ENCODE assay signal across 8 mouse cellular contexts in the genomic region with DNA sequence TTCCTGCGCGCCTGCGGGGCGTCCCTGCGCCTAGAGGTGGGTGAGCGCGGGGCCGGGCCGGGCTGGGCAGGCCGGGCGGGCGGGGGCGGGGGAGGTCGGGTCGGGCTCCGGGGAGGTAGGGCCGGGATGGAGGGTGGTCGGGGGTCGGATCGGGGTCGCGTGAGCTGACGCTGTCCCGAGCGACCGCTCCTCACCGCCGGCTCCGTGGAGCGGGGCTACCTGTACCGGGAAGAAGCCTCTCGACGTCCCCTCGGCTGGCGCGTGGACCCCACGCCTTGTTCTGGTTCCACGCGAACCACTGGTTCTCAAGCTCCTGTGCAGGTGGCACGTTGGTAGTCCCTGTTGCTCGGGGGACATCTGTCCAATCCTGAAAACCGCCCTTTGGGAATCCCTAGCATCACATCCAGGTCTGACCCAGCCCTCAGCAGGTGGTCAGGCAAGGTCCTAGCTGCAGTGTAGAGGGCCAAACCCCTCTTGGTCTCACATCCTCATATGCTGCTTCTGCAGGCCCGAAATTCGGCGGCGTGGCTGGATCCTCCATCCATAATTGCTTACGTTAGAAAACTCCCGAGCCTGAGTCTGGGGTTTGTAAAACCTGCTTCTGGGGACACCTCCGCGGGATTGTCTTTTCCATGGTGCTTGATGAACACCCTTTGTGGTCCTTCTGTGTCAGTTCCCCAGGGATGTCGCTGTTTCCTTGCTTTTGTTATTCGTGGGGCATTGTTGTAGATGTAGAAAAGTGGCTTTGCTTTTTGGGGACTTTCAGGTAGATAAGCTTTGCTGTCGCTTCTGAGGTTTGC. TPM values are rescaled to one million over a fixed set of nuclear protein-coding genes. Genes with fewer than 3 reads are reported as not detected.
DNase-seq lines count a peak whose midpoint lies in the region; ATAC-seq and TF ChIP-seq lines count a peak whose summit lies in the region.

No protein-coding gene starts in this region.

- no peaks in the 10 kb centered on the region for H3K9me3 ChIP-seq in E14TG2a.4 (ENCODE audit: low read length)
- no peaks in the 10 kb centered on the region for H3K9me3 ChIP-seq in hindbrain, embryonic 15.5 days

- no peak for TF ChIP-seq POLR2A in kidney, adult 2 months (IDR thresholded peaks at IDR 0.05; ENCODE audit: low read depth, low read length)

- no peak for TF ChIP-seq CTCF in kidney, adult 2 months (conservative IDR thresholded peaks at IDR 0.05; ENCODE audit: insufficient read depth, insufficient read length, low read depth, low read length)
- no peak for TF ChIP-seq CTCF in E14TG2a.4 (conservative IDR thresholded peaks at IDR 0.05; ENCODE audit: low read length)

- H3K4me1 ChIP-seq in kidney, adult 2 months (ENCODE audit: control insufficient read depth, insufficient read depth, low read length), result peaks cover 5% of the 10 kb centered on the region; the same call in 1 of the 2 replicates
- H3K4me1 ChIP-seq in E14TG2a.4 (replicated peaks; ENCODE audit: low read depth, low read length), result peaks cover 28% of the 10 kb centered on the region
- peaks cover 27% of the 10 kb centered on the region for H3K4me1 ChIP-seq in hindbrain, embryonic 15.5 days (replicated peaks)

- peak; percentile 30 for DNase-seq in kidney, adult 2 months
- no peak for DNase-seq in kidney, adult 11 months
- peak; percentile 78 for DNase-seq in cerebellum, adult 9-10 months
- DNase-seq in yolk sac, embryonic 10.5 days (ENCODE audit: low spot score), result peak; percentile 26
- DNase-seq in left cerebral cortex, adult 8-10 months (ENCODE audit: low spot score in 2 of 2), result no peak

- no peak; the same call in 1 of the 2 replicates for ATAC-seq in hindbrain, embryonic 15.5 days (ENCODE audit: low FRiP score, low read depth)
- 0 out of 2 replicates have a peak, but pooled peaks have one; percentile 15 for ATAC-seq in megakaryocyte progenitor cell, adult 5-6 weeks (replicated peaks; ENCODE audit: poor library complexity)

- peak overlapping the region; percentile 88 for H3K4me3 ChIP-seq in kidney, adult 2 months (ENCODE audit: insufficient read depth, low read depth, low read length)
- peak overlapping the region; percentile 93 for H3K4me3 ChIP-seq in E14TG2a.4 (replicated peaks; ENCODE audit: low read length)
- peak overlapping the region; percentile 90 for H3K4me3 ChIP-seq in hindbrain, embryonic 15.5 days

- no peaks in the 10 kb centered on the region for H3K27me3 ChIP-seq in kidney, adult 2 months (replicated peaks; ENCODE audit: control insufficient read depth, insufficient read depth, low read length)
- H3K27me3 ChIP-seq in E14TG2a.4 (ENCODE audit: insufficient read depth, low read length), result no peaks in the 10 kb centered on the region
- no peaks in the 10 kb centered on the region for H3K27me3 ChIP-seq in hindbrain, embryonic 15.5 days

- H3K9ac ChIP-seq in hindbrain, embryonic 15.5 days, result peak overlapping the region; percentile 86

- H3K36me3 ChIP-seq in kidney, adult 2 months (ENCODE audit: control insufficient read depth, insufficient read depth, low read length), result no peaks in the 10 kb centered on the region
- H3K36me3 ChIP-seq in E14TG2a.4 (ENCODE audit: insufficient read depth, low read length), result no peaks in the 10 kb centered on the region
- H3K36me3 ChIP-seq in hindbrain, embryonic 15.5 days, result no peaks in the 10 kb centered on the region

- peak overlapping the region; percentile 61; the same call in 1 of the 2 replicates for H3K27ac ChIP-seq in kidney, adult 2 months (ENCODE audit: insufficient read depth, low read depth, low read length)
- peak overlapping the region; percentile 86 for H3K27ac ChIP-seq in hindbrain, embryonic 15.5 days (replicated peaks)

- 2% methylated on average over 51 of the region's 53 CpGs for WGBS in kidney, adult 2 months
- whole genome bisulfite sequencing in hindbrain, embryonic 15.5 days, result 1% methylated on average over 53 of the region's 53 CpGs

- peak overlapping the region; percentile 85 for H3K4me2 ChIP-seq in hindbrain, embryonic 15.5 days

RNA-seq across cellular contexts. Expression of a gene that starts 31.2 kb away (rescaled TPM):
- 49.3 and 49.6 TPM in 2 replicates for polyA plus RNA-seq in kidney, adult 2 months (2012; rRNA removed)
- 73.4 and 81.0 TPM in 2 replicates for polyA plus RNA-seq in hindbrain, embryonic 15.5 days (2015; fragmentation: Nextera tagmentation; extraction: Ambion mirVana)
- 26.4 and 32.3 TPM in 2 replicates for total RNA-seq in megakaryocyte progenitor cell, adult 5-6 weeks (2015)
- 20.4 and 36.0 TPM in 2 replicates for total RNA-seq in megakaryocyte progenitor cell, adult 5-6 weeks (2017)
- 100 to 1,000 TPM in 2 of 4 experiments, 10 to 100 TPM in 2; 98.8 to 109 (median 103) TPM for total RNA-seq in left cerebral cortex, adult 8-10 months (2022)

RNA-seq across cellular contexts. Expression of a gene that starts 57.8 kb away (rescaled TPM):
- not detected in 2 replicates for polyA plus RNA-seq in kidney, adult 2 months (2012; rRNA removed)
- not detected in 2 replicates for polyA plus RNA-seq in hindbrain, embryonic 15.5 days (2015; fragmentation: Nextera tagmentation; extraction: Ambion mirVana)
- total RNA-seq in megakaryocyte progenitor cell, adult 5-6 weeks (2015), result not detected in 2 replicates
- not detected in 2 replicates for total RNA-seq in megakaryocyte progenitor cell, adult 5-6 weeks (2017)
- not detected for total RNA-seq in left cerebral cortex, adult 8-10 months (2022)

Comparison
In these comparisons a context has a peak if more than half of its experiments do, and no peak if none do; other contexts are left out.
1. DNase-seq: peak in kidney, adult 2 months (single experiment), cerebellum, adult 9-10 months (single experiment) and yolk sac, embryonic 10.5 days (single experiment); none in kidney, adult 11 months (single experiment) and left cerebral cortex, adult 8-10 months (0 of 2).
2. Peak in every context shown above with its lines, with median percentiles within 50 percentile points of each other: H3K4me3 ChIP-seq.